Mouse (Mus musculus) neutrophil, adult 5-6 weeks (primary cell): ENCODE results near the gene Wfdc8. TPM values are rescaled to one million over a fixed set of nuclear protein-coding genes. Genes with fewer than 3 reads are reported as not detected.

Experiments
- ATAC-seq: fragments of 151-379, 151-347 bp; 2 replicates; pipeline ENCODE4 v1.8.0; 2017; ENCODE audit warnings: mild to moderate bottlenecking, moderate TSS enrichment; ENCODE audit not compliant: insufficient number of reproducible peaks, poor library complexity, low FRiP score, severe bottlenecking; ENCODE audit errors: extremely low read depth
- total RNA-seq: library from RNA; stranded (forward); fragments of 200-1000 nt; gene quantifications from 2 replicates; pipeline ENCODE4 v1.2.3, GENCODE M21; 2017

The Wfdc8 gene
- total RNA-seq, 1 experiment from 2014 or later, result not detected

DNA sequence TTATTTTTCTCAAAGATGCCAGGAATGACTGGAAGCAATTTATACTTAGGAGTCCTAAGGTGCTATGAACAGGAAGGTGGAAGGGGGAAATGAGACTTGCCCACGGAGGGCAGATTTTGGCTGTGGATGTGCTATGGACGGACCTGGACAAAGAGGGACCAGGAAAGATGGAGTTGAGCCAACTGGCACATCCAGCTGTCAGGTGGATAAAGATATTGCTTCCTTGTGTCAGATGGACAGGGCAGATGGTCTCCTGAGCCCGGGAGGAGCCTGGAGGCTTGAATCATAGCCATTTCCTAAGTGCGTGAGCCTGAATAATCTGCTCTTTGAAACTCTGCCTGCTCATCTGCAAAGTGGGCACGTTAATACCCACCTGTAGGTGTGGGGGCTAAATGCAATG, 49.1 kb downstream of the Wfdc8 start:
- no peak for ATAC-seq

DNA sequence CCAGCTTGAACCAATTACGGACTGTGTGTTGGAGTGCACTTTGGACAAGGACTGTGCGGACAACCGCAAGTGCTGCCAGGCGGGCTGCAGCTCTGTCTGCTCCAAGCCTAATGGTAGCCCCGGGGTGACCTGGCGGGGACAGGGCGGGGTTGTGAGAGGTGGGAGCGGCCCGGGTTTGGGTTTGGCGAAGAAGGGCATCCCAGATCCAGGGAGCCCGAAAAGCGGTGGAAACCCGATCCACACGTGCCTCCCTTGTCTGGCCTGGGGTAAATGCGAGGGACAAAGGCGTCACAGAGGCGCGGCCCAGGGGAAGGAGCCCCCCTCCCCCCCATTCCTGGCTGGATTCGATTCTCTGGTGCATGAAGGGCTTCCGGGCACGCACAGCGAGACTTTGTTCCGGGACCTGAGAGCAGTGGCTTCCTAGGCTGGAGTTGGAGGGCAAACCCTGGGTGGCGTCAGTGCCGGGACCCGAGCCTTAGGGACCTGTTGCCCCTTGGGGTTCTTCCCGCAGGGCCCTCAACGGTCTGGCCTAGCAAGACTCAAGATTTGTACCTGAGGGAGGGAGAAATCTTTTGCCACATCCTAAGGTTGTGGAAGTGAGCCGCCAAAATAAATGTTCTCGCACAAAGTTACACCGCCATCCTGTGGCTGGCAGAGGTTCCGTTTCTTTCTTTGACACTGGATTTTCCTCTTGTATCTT, 49.9 kb downstream of the Wfdc8 start:
- ATAC-seq, result no peak

- ATAC-seq, result no peak
Measured at GRCm38 (mm10) chr2:164562391-164563188, 50.8 kb downstream of the Wfdc8 start, which contains the start of gene Wfdc2. Gene Wfdc2, plus strand, starts transcription at chr2:164562413.

DNA sequence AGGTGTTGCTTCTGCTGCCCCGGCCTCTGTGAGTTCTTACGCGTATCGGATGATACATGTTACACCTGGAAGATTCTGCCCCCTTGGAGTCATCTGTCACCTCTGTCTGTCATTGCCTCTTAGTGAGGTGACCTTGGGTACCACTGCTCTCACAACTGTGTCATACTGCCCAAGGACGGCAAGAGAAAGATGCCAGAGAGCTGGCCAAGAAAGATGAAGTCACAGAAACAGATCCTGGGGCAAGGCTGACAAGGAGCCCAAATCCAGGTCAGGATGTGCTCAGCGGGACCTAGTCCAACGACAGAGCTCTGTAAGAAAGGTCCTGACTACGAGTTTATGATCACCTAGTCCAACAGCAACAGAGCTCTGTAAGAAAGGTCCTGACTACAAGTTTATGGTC, 53.3 kb downstream of the Wfdc8 start:
- no peak for ATAC-seq

GRCm38 (mm10) chr2:164558991-164559645, 54.3 kb downstream of the Wfdc8 start:
- ATAC-seq, result no peak

GRCm38 (mm10) chr2:164558426-164558825, 55.0 kb downstream of the Wfdc8 start:
- no peak for ATAC-seq

DNA sequence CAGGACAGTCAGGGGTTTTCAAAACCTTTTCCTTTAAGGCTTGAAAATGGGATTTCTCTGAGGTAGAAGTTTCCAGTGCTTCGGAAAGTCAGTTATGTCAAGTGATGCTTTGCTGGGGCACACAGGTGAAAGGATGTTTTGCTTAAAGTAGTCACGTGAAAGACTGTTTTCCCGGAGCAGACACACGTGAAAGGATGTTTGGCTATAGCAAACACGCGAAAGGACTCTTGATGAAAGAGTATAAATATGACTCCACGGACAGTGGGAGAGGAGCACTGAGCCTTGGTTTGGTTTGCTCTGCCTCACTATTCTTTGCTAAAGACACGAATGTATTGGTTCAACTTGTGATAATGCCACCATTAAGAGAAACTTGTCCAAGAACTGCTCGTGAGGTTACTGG, 61.9 kb downstream of the Wfdc8 start:
- ATAC-seq, result no peak

GRCm38 (mm10) chr2:164550895-164551269, 62.5 kb downstream of the Wfdc8 start:
- no peak for ATAC-seq

DNA sequence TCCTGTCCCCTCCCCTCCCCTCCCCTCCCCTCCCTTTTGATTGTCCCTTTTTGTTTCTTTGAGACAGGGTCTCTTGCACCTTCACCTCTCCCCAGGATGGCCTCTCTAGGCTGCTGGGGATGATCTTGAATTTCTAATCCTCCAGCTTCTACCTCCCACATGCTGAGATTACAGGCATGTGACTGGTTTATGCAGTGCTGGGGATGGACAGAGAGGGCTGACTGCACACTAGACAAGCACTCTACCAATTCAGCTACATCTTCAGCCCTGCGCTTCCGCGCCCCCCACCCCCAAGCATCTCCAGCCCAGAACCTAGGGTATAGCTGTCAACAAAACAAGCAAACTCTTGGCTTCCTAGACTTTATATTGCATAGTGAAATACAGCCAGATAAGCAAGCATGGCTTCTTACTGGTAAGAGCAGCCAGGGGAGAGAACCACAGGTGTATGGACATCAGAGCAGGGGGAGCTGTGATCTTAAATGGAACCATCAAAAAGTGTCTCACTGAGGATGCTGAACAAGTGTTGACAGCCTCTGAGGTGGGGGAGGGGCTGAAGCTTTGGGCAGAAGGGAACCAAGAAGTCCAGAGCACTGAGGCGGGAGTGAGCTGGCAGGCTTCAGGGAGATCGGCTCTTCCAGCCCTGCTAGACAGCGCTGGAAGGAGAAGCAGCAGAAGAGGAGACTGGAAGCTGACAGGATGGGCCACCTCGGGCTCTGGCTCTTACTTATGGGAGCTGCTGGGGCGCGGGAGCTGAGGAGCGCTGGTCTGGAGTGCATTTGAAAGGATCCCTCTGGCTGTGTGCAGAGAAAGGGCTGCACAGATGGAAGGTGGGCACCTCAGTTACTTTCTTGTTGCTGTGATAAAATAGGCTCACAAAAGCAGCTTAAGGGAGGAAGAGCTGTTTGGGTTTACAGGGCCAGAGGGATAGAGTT, 63.2 kb downstream of the Wfdc8 start:
- no peak for ATAC-seq

DNA sequence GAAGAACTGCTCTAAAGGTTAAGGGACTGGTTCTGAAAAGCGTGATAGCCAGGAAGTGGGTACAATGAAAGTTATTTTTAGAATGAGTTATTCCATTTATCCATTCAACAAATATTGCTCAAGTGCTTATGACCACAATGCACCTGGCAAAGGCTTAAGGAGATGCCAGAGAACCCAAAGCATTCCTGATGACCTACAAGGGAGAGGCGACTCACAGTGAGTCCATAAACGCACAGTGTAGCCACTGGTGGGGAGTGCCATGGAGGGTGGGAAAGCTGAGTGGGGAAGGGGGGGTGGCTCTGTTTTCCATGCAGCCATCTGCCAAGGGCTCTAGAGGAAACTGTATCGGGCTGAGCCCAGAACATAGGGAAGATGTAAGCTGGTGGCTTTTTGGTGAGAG, 64.1 kb downstream of the Wfdc8 start:
- no peak for ATAC-seq

Other genes starting within 250 kb of the Wfdc8 start
- gene Slpi, start 224.5 kb downstream of the Wfdc8 start, total RNA-seq, result 327 and 410 TPM in 2 replicates
- 0.37 and 0.47 TPM in 2 replicates for gene Rbpjl, start 210.5 kb downstream of the Wfdc8 start, total RNA-seq
- gene Matn4, start 208.5 kb downstream of the Wfdc8 start, total RNA-seq, result 0.12 TPM in 1 of 2 replicates, not detected in the other
- 61.3 and 73.7 TPM in 2 replicates for gene Sdc4, start 169.7 kb downstream of the Wfdc8 start, total RNA-seq
- gene Sys1, start 156.7 kb downstream of the Wfdc8 start, total RNA-seq, result 26.4 and 33.5 TPM in 2 replicates
- gene Gm20458, start 152.7 kb downstream of the Wfdc8 start, total RNA-seq, result not detected in 2 replicates
- not detected in 2 replicates for gene Trp53tg5, start 139.9 kb downstream of the Wfdc8 start, total RNA-seq
- 1.3 and 2.3 TPM in 2 replicates for gene Dbndd2, start 127.5 kb downstream of the Wfdc8 start, total RNA-seq
- 26.2 and 29.7 TPM in 2 replicates for gene Pigt, start 116.1 kb downstream of the Wfdc8 start, total RNA-seq
- gene Wfdc2, start 51.2 kb downstream of the Wfdc8 start, total RNA-seq, result not detected in 2 replicates
- gene Spint3, start 40.2 kb downstream of the Wfdc8 start, total RNA-seq, result not detected in 2 replicates
- not detected in 2 replicates for gene Wfdc6a, start 28.2 kb downstream of the Wfdc8 start, total RNA-seq
- gene Eppin, start 20.0 kb downstream of the Wfdc8 start, total RNA-seq, result not detected in 2 replicates
- not detected in 2 replicates for gene Wfdc6b, start 104 bp downstream of the Wfdc8 start, total RNA-seq
- gene Wfdc16, start 25.2 kb upstream of the Wfdc8 start, total RNA-seq, result not detected in 2 replicates
- not detected in 2 replicates for gene Wfdc10, start 42.4 kb upstream of the Wfdc8 start, total RNA-seq
- gene Wfdc9, start 43.0 kb upstream of the Wfdc8 start, total RNA-seq, result not detected in 2 replicates
- gene Wfdc11, start 60.5 kb upstream of the Wfdc8 start, total RNA-seq, result not detected in 2 replicates
- gene Wfdc13, start 71.5 kb upstream of the Wfdc8 start, total RNA-seq, result not detected in 2 replicates
- gene Spint4, start 84.9 kb upstream of the Wfdc8 start, total RNA-seq, result not detected in 2 replicates
- gene Spint5, start 101.7 kb upstream of the Wfdc8 start, total RNA-seq, result not detected in 2 replicates
- 0.58 TPM in 1 of 2 replicates, not detected in the other for gene Wfdc3, start 132.3 kb upstream of the Wfdc8 start, total RNA-seq
- 20.0 and 26.7 TPM in 2 replicates for gene Dnttip1, start 132.4 kb upstream of the Wfdc8 start, total RNA-seq
- 2.8 and 3.7 TPM in 2 replicates for gene Ube2c, start 156.3 kb upstream of the Wfdc8 start, total RNA-seq
- gene Tnnc2, start 166.3 kb upstream of the Wfdc8 start, total RNA-seq, result not detected in 2 replicates
- 1.6 and 2.6 TPM in 2 replicates for gene Snx21, start 172.2 kb upstream of the Wfdc8 start, total RNA-seq
- gene Acot8, start 191.3 kb upstream of the Wfdc8 start, total RNA-seq, result 35.4 and 39.3 TPM in 2 replicates
- gene Zswim3, start 191.5 kb upstream of the Wfdc8 start, total RNA-seq, result 3.8 and 3.9 TPM in 2 replicates
- gene Zswim1, start 209.1 kb upstream of the Wfdc8 start, total RNA-seq, result 1.8 and 2.9 TPM in 2 replicates
- not detected in 2 replicates for gene Spata25, start 214.9 kb upstream of the Wfdc8 start, total RNA-seq
- 314 and 340 TPM in 2 replicates for gene Ctsa, start 219.2 kb upstream of the Wfdc8 start, total RNA-seq
- 1.4 and 4.1 TPM in 2 replicates for gene Neurl2, start 219.8 kb upstream of the Wfdc8 start, total RNA-seq
- gene Pltp, start 244.1 kb upstream of the Wfdc8 start, total RNA-seq, result 8.0 and 11.2 TPM in 2 replicates